Mouse (Mus musculus): ENCODE measurements around the gene Uvssa.

- TF ChIP-seq CTCF (IDR thresholded peaks at IDR 0.05; ENCODE audit: borderline replicate concordance, insufficient read depth, low read length) (no peak), POLR2A (IDR thresholded peaks at IDR 0.05; ENCODE audit: low read depth, low read length) (no peak)
Measured at GRCm38 (mm10) chr5:33349205-33349604, 29.1 kb upstream of the Uvssa start.
